Mouse (Mus musculus) embryonic facial prominence, embryonic 10.5 days (tissue): Measurements from ENCODE around the gene Pnliprp1. TPM values are rescaled to one million over a fixed set of nuclear protein-coding genes. Genes with fewer than 3 reads are reported as not detected.

ENCODE experiments used
- DNase-seq: peaks from one replicate; pipeline ENCODE4 v3.0.0-alpha.2; 2017; ENCODE audit warnings: low spot score
- H3K27ac ChIP-seq: fragments of 300-500 bp; sonication (generic); replicated peaks from 2 replicates; pipeline ENCODE4 v1.5.1; 2016; ENCODE audit warnings: mild to moderate bottlenecking
- H3K27me3 ChIP-seq: fragments of 300-500 bp; sonication (generic); replicated peaks from 2 replicates; pipeline ENCODE4 v1.6.1; 2016; ENCODE audit warnings: low read depth, mild to moderate bottlenecking; ENCODE audit not compliant: poor library complexity, severe bottlenecking
- H3K36me3 ChIP-seq: fragments of 300-500 bp; sonication (generic); replicated peaks from 2 replicates; pipeline ENCODE4 v1.6.1; 2016; ENCODE audit warnings: mild to moderate bottlenecking, moderate library complexity
- H3K4me1 ChIP-seq: fragments of 300-500 bp; sonication (generic); 2 replicates; pipeline ENCODE4 v1.6.1; 2016
- H3K4me3 ChIP-seq: fragments of 300-500 bp; sonication (generic); 2 replicates; pipeline ENCODE4 v1.5.1; 2016; ENCODE audit warnings: mild to moderate bottlenecking, moderate library complexity
- H3K9me3 ChIP-seq: fragments of 300-500 bp; sonication (generic); 2 replicates; pipeline ENCODE4 v1.6.1; 2016; ENCODE audit warnings: mild to moderate bottlenecking
- WGBS: fragments of 180-500 bp; shearing (Covaris S2); methylation state at CpG from one replicate; pipeline ENCODE4 v1.1.7; 2016; 5-methylcytosine and 5-hydroxymethylcytosine counted together
- polyA plus RNA-seq: library from polyadenylated mRNA; unstranded; fragments of >200 nt; fragmentation: Nextera tagmentation; extraction: Ambion mirVana; gene quantifications from 2 replicates; pipeline ENCODE4 v1.2.1, GENCODE M21; 2016

The Pnliprp1 gene
- polyA plus RNA-seq, 1 experiment from 2014 or later: 0.31 TPM

GRCm38 (mm10) chr19:58742711-58743110 lies 14.0 kb downstream of the Pnliprp1 start:
- peak; percentile 3 for DNase-seq
- Histone ChIP-seq H3K4me3 (no peak overlapping the region), H3K9me3 (no peaks in the 10 kb centered on the region), H3K4me1 (no peaks in the 10 kb centered on the region), H3K27ac (no peak overlapping the region), H3K36me3 (no peaks in the 10 kb centered on the region), H3K27me3 (no peaks in the 10 kb centered on the region)
- WGBS: 91% methylated on average over 4 of the region's 4 CpGs

DNA sequence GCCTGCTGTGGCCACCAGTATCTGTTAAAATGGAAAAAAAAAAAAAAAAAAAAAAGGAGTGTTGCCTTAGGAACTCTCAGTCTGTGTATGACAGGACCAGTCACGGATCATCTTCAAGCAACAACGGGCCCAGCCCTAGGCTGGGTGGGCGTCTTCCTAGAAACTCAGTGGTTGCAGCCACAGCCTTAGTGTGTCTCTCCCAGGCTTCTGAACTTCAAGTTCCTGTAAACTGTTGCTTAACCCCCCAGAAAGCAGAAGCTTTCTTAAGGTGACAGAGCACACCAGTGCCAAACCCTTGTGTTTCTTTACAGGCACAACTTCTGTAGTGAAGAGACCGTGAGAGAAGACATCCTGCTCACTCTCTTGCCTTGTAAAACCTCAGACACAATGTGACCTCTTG lies 15.0 kb downstream of the Pnliprp1 start:
- Histone ChIP-seq H3K36me3 (no peaks in the 10 kb centered on the region), H3K27me3 (no peaks in the 10 kb centered on the region), H3K4me3 (no peak overlapping the region), H3K27ac (no peak overlapping the region), H3K9me3 (no peaks in the 10 kb centered on the region), H3K4me1 (no peaks in the 10 kb centered on the region)
- WGBS: 87% methylated on average over 4 of the region's 4 CpGs
- peak; percentile 6 for DNase-seq

- peak; percentile 2 for DNase-seq
Measured at GRCm38 (mm10) chr19:58747498-58748000, 18.9 kb downstream of the Pnliprp1 start.

GRCm38 (mm10) chr19:58750822-58751221 lies 22.1 kb downstream of the Pnliprp1 start:
- Histone ChIP-seq H3K9me3 (peaks cover 7% of the 10 kb centered on the region), H3K36me3 (no peaks in the 10 kb centered on the region), H3K4me3 (no peak overlapping the region), H3K4me1 (no peaks in the 10 kb centered on the region), H3K27me3 (no peaks in the 10 kb centered on the region), H3K27ac (no peak overlapping the region)
- 86% methylated on average over 2 of the region's 2 CpGs for WGBS
- no peak for DNase-seq

More at GRCm38 (mm10) chr19:58747498-58748000, 18.9 kb downstream of the Pnliprp1 start:
- WGBS: 91% methylated on average over 9 of the region's 9 CpGs
- Histone ChIP-seq H3K27ac (no peak overlapping the region), H3K27me3 (no peaks in the 10 kb centered on the region), H3K9me3 (no peaks in the 10 kb centered on the region), H3K36me3 (no peaks in the 10 kb centered on the region), H3K4me3 (no peak overlapping the region), H3K4me1 (no peaks in the 10 kb centered on the region)

GRCm38 (mm10) chr19:58751504-58751903 lies 22.8 kb downstream of the Pnliprp1 start:
- Histone ChIP-seq H3K4me3 (no peak overlapping the region), H3K36me3 (no peaks in the 10 kb centered on the region), H3K4me1 (no peaks in the 10 kb centered on the region), H3K27ac (no peak overlapping the region), H3K9me3 (peaks cover 7% of the 10 kb centered on the region), H3K27me3 (no peaks in the 10 kb centered on the region)
- no peak for DNase-seq
- WGBS: 69% methylated on average over 2 of the region's 2 CpGs

- Histone ChIP-seq H3K4me3 (no peak overlapping the region), H3K27me3 (no peaks in the 10 kb centered on the region), H3K27ac (no peak overlapping the region), H3K36me3 (no peaks in the 10 kb centered on the region), H3K4me1 (peaks cover 14% of the 10 kb centered on the region), H3K9me3 (peaks cover 7% of the 10 kb centered on the region)
- WGBS: 92% methylated on average over 4 of the region's 4 CpGs
- no peak for DNase-seq
Measured at GRCm38 (mm10) chr19:58758871-58759270, 30.2 kb downstream of the Pnliprp1 start.

GRCm38 (mm10) chr19:58759423-58759822 lies 30.7 kb downstream of the Pnliprp1 start, which contains the start of gene Pnliprp2:
Pnliprp2 (plus strand) TSS chr19:58759719.
- 65% methylated on average over 9 of the region's 9 CpGs for WGBS
- Histone ChIP-seq H3K9me3 (peaks cover 5% of the 10 kb centered on the region), H3K4me1 (peaks cover 14% of the 10 kb centered on the region), H3K27ac (no peak within 1 kb of the TSS), H3K36me3 (no peaks in the 10 kb centered on the region), H3K4me3 (no peak within 1 kb of the TSS), H3K27me3 (0 out of 2 replicates have a peak, but pooled peaks cover 3% of the 10 kb centered on the region)
- DNase-seq: no peak

- H3K4me3 ChIP-seq: no peak overlapping the region
Measured at GRCm38 (mm10) chr19:58762316-58762715, 33.6 kb downstream of the Pnliprp1 start.

DNA sequence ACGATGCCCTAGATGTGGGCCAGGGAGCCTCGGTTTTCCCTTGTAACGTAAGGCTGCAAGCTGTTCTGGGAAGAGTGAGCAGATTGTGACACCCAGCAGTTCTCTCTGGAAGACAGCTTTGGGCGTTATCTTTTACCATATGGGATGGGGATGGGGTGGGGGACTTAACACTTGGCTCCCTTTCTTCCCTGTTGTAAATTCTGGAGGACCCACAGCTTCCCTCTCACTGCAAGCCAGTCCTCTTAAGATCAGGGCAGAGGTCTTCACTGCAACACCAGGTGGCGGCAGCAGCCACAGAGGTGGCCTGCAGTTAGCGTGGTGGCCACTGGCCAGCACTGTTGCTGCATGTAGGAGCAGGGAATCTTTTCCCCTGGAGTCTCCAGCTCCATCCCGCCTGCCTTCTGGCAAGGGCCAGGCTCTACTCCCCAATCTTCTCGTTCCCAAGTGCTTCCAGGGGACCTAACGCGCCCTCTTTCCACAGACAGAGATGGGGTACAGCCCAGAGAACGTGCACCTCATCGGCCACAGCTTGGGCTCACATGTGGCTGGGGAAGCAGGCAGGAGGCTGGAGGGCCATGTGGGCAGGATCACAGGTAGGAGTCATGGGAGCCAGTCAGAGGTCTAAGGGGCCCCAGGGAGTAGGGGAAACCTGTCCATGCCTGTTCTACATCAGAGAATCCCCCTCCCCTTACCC lies 34.3 kb downstream of the Pnliprp1 start:
- Histone ChIP-seq H3K27me3 (peaks cover 12% of the 10 kb centered on the region; the same call in 1 of the 2 replicates), H3K27ac (0 out of 2 replicates have a peak overlapping the region, but pooled peaks have one; percentile 36), H3K9me3 (no peaks in the 10 kb centered on the region), H3K4me1 (peaks cover 32% of the 10 kb centered on the region), H3K36me3 (no peaks in the 10 kb centered on the region), H3K4me3 (no peak overlapping the region)
- peak; percentile 82 for DNase-seq
- 10% methylated on average over 12 of the region's 12 CpGs for WGBS

More at GRCm38 (mm10) chr19:58762316-58762715, 33.6 kb downstream of the Pnliprp1 start:
- Histone ChIP-seq H3K4me1 (peaks cover 29% of the 10 kb centered on the region), H3K9me3 (no peaks in the 10 kb centered on the region), H3K36me3 (no peaks in the 10 kb centered on the region), H3K27ac (no peak overlapping the region), H3K27me3 (peaks cover 12% of the 10 kb centered on the region; the same call in 1 of the 2 replicates)
- DNase-seq: peak; percentile 17
- 22% methylated on average over 6 of the region's 6 CpGs for WGBS

- H3K27ac ChIP-seq: no peak overlapping the region
- H3K4me3 ChIP-seq: no peak overlapping the region
- 53% methylated on average over 6 of the region's 6 CpGs for WGBS
- no peaks in the 10 kb centered on the region for H3K9me3 ChIP-seq
- H3K36me3 ChIP-seq: no peaks in the 10 kb centered on the region
- DNase-seq: no peak
- H3K4me1 ChIP-seq: peaks cover 29% of the 10 kb centered on the region
- H3K27me3 ChIP-seq: peaks cover 25% of the 10 kb centered on the region
Measured at GRCm38 (mm10) chr19:58767329-58767728, 38.6 kb downstream of the Pnliprp1 start.

DNA sequence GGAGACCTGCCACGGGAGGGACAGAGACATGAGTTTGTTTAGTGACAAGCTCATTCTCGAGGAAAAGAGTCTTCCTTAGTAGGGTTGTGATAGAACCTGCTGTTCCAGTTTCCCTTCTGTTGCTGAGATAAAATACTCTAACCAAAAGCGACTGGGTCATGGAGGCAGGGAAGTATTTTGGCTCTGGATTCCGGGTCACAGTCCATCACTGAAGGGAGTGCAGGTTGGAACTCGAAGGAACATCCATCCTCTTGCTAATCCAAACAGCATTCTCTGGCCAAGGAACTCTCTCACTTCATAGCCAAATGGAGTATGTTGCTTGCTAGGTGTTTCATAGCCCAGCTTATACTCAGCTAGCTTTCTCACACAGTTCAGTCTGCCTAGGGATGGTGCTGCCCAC lies 47.8 kb downstream of the Pnliprp1 start:
- no peak overlapping the region for H3K27ac ChIP-seq
- H3K36me3 ChIP-seq: no peaks in the 10 kb centered on the region
- no peaks in the 10 kb centered on the region for H3K27me3 ChIP-seq
- H3K4me1 ChIP-seq: no peaks in the 10 kb centered on the region
- H3K4me3 ChIP-seq: no peak overlapping the region
- DNase-seq: no peak
- no peaks in the 10 kb centered on the region for H3K9me3 ChIP-seq
- WGBS: 74% methylated on average over 5 of the region's 5 CpGs

DNA sequence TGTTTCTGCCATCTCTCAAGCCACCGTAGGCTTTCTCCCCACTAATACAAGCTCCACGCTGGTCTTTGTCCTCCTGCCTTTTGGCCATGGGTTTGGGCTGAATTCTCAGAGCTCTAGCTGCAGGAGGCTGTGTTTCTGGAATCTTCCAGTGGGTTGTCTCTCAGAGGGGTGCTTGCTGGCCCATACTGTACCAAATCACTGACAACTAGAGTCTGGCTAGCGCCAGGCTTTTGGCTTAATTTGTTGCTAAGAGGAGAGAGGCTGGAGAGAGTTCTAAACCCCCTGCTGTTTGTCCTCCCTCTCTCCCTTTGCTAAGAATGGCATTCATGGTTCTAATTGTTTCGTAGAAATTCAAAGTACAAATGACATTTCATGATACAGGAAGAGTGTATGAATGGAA lies 52.9 kb downstream of the Pnliprp1 start:
- no peaks in the 10 kb centered on the region for H3K36me3 ChIP-seq
- no peak overlapping the region for H3K27ac ChIP-seq
- peaks cover 8% of the 10 kb centered on the region for H3K4me1 ChIP-seq
- H3K4me3 ChIP-seq: no peak overlapping the region
- no peaks in the 10 kb centered on the region for H3K9me3 ChIP-seq
- H3K27me3 ChIP-seq: 0 out of 2 replicates have a peak, but pooled peaks cover 7% of the 10 kb centered on the region
- DNase-seq: no peak
- WGBS: 53% methylated on average over 4 of the region's 4 CpGs

- Histone ChIP-seq H3K9me3 (no peaks in the 10 kb centered on the region), H3K36me3 (no peaks in the 10 kb centered on the region), H3K4me3 (no peak overlapping the region), H3K27me3 (0 out of 2 replicates have a peak, but pooled peaks cover 7% of the 10 kb centered on the region), H3K27ac (no peak overlapping the region), H3K4me1 (peaks cover 11% of the 10 kb centered on the region)
- no peak for DNase-seq
- 52% methylated on average over 7 of the region's 7 CpGs for WGBS
Measured at GRCm38 (mm10) chr19:58783938-58784337, 55.3 kb downstream of the Pnliprp1 start.
